18 mouse cellular contexts compared by ENCODE assay signal in genomic region chr10:72988355-72988754, GRCm38 (mm10).
"Had no signal": no experiment of that assay in that cellular context is flagged by ENCODE, and none has a peak within 500 bp of the region (broad histone marks: within the 10 kb centered on the region; RNA-seq: fewer than 3 reads in every experiment).

No protein-coding gene starts in this region.

- H3K4me3 ChIP-seq: liver, embryonic 15.5 days; lung, embryonic 15.5 days; megakaryocyte, embryonic 14.5 days; midbrain, embryonic 13.5 days; midbrain, embryonic 15.5 days; neural tube, embryonic 13.5 days; neural tube, embryonic 15.5 days; stomach, embryonic 15.5 days had no signal

- ATAC-seq: liver, postnatal 0 days; lung, postnatal 0 days; midbrain, embryonic 13.5 days; midbrain, embryonic 15.5 days had no signal

- H3K36me3 ChIP-seq: liver, embryonic 15.5 days; lung, embryonic 15.5 days; midbrain, embryonic 13.5 days; midbrain, embryonic 15.5 days; neural tube, embryonic 13.5 days; neural tube, embryonic 15.5 days; stomach, embryonic 15.5 days had no signal

- DNase-seq: liver, postnatal 0 days; lung, adult 2 months; lung, postnatal 14 days; lung, postnatal 36 days; right cerebral cortex, postnatal 14 days; thymus, adult 2 months; thymus, postnatal 25 days; thymus, postnatal 4 days had no signal

- H3K27me3 ChIP-seq: liver, embryonic 15.5 days; lung, embryonic 15.5 days; megakaryocyte, embryonic 14.5 days; midbrain, embryonic 13.5 days; midbrain, embryonic 15.5 days; neural tube, embryonic 13.5 days; neural tube, embryonic 15.5 days; stomach, embryonic 15.5 days had no signal

- H3K4me2 ChIP-seq: liver, embryonic 15.5 days; lung, embryonic 15.5 days; midbrain, embryonic 11.5 days; midbrain, embryonic 13.5 days; midbrain, embryonic 15.5 days; neural tube, embryonic 13.5 days; neural tube, embryonic 15.5 days; stomach, embryonic 15.5 days had no signal
